13 mouse cellular contexts compared by ENCODE assay signal in genomic region chr2:93410899-93411570, GRCm38 (mm10). TPM values are rescaled to one million over a fixed set of nuclear protein-coding genes. Genes with fewer than 3 reads are reported as not detected.
DNase-seq lines count a peak whose midpoint lies in the region; ATAC-seq lines count a peak whose summit lies in the region.
"Had no signal": no experiment of that assay in that cellular context is flagged by ENCODE, and none has a peak within 500 bp of the region (broad histone marks: within the 10 kb centered on the region; RNA-seq: fewer than 3 reads in every experiment).

No protein-coding gene starts in this region.

- H3K4me2 ChIP-seq in hindbrain, embryonic 12.5 days (replicated peaks) = no peak overlapping the region
- H3K4me2 ChIP-seq in hindbrain, embryonic 14.5 days (replicated peaks) = no peak overlapping the region

- no peak for DNase-seq in hindbrain, embryonic 14.5 days (ENCODE audit: low spot score)
- DNase-seq in retina, postnatal 1 day = peak; percentile 36
- DNase-seq in retina, embryonic 14.5 days (ENCODE audit: low spot score) = no peak
- DNase-seq in gastrocnemius, postnatal 4 days (ENCODE audit: low spot score in 2 of 2) = no peak
- no peak for DNase-seq in thymus, postnatal 0 days (ENCODE audit: low spot score)
- DNase-seq in right cerebral cortex, adult 18-20 months = no peak
- DNase-seq: cerebellum, adult 9-11 months; heart, adult 18-20 months; heart, postnatal 10 days; liver; lung, postnatal 14 days had no signal

- peaks cover 22% of the 10 kb centered on the region for H3K4me1 ChIP-seq in hindbrain, embryonic 12.5 days
- H3K4me1 ChIP-seq in hindbrain, embryonic 14.5 days (replicated peaks; ENCODE audit: control insufficient read depth, insufficient read depth, low read length) = peaks cover 3% of the 10 kb centered on the region; the same call in 1 of the 2 replicates

- H3K36me3 ChIP-seq in hindbrain, embryonic 12.5 days = no peaks in the 10 kb centered on the region
- no peaks in the 10 kb centered on the region for H3K36me3 ChIP-seq in hindbrain, embryonic 14.5 days (replicated peaks; ENCODE audit: control insufficient read depth, insufficient read depth)

- 34% methylated on average over 12 of the region's 12 CpGs for WGBS in hindbrain, embryonic 12.5 days
- WGBS in hindbrain, embryonic 14.5 days = 29% methylated on average over 12 of the region's 12 CpGs

- 0 out of 2 replicates have a peak overlapping the region, but pooled peaks have one; percentile 12 for H3K27ac ChIP-seq in hindbrain, embryonic 12.5 days
- H3K27ac ChIP-seq in hindbrain, embryonic 14.5 days = no peak overlapping the region

- H3K9ac ChIP-seq in hindbrain, embryonic 12.5 days = no peak overlapping the region
- no peak overlapping the region for H3K9ac ChIP-seq in hindbrain, embryonic 14.5 days

- H3K27me3 ChIP-seq in hindbrain, embryonic 12.5 days = 0 out of 2 replicates have a peak, but pooled peaks cover 3% of the 10 kb centered on the region
- H3K27me3 ChIP-seq in hindbrain, embryonic 14.5 days (ENCODE audit: control insufficient read depth, insufficient read depth, low read length) = no peaks in the 10 kb centered on the region

- ATAC-seq in hindbrain, embryonic 12.5 days (ENCODE audit: low FRiP score) = no peak
- no peak for ATAC-seq in hindbrain, embryonic 14.5 days (ENCODE audit: low FRiP score)
- peak; percentile 52 for ATAC-seq in inflammation-experienced regulatory T-cells, adult 6 months

- H3K4me3 ChIP-seq in hindbrain, embryonic 12.5 days = no peak overlapping the region
- no peak overlapping the region for H3K4me3 ChIP-seq in hindbrain, embryonic 14.5 days (replicated peaks; ENCODE audit: low read length)

- H3K9me3 ChIP-seq in hindbrain, embryonic 12.5 days (replicated peaks) = no peaks in the 10 kb centered on the region
- H3K9me3 ChIP-seq in hindbrain, embryonic 14.5 days (ENCODE audit: control insufficient read depth, low read length) = no peaks in the 10 kb centered on the region

RNA-seq across cellular contexts. Expression of gene Cd82, which starts 51.9 kb away (rescaled TPM):
- polyA plus RNA-seq in hindbrain, embryonic 12.5 days (2016; fragmentation: Nextera tagmentation; extraction: Ambion mirVana) = 13.2 and 15.4 TPM in 2 replicates
- polyA plus RNA-seq in hindbrain, embryonic 14.5 days (2014; fragmentation: Nextera tagmentation; extraction: Ambion mirVana) = 14.2 and 20.0 TPM in 2 replicates
- polyA plus RNA-seq in inflammation-experienced regulatory T-cells, adult 6 months (2017; shearing (Covaris generic)) = 100 to 1,000 TPM; 528 to 940 (median 825) TPM
- 10 to 100 TPM; 57.8 to 58.8 TPM for total RNA-seq in gastrocnemius, postnatal 4 days (2021)
- polyA plus RNA-seq in thymus, postnatal 0 days (2015; fragmentation: Nextera tagmentation; extraction: Ambion mirVana) = 153 and 157 TPM in 2 replicates
